Mouse (Mus musculus) lung, postnatal 0 days (tissue): ENCODE measurements around the gene Lrp5. TPM values are rescaled to one million over a fixed set of nuclear protein-coding genes. Genes with fewer than 3 reads are reported as not detected.

Source experiments
- ATAC-seq: fragments of 200-750 bp; cut with Nextera tagmentation; 2 replicates; pipeline ENCODE4 v1.8.0; 2017; ENCODE audit warnings: moderate library complexity
- DNase-seq: peaks from one replicate; pipeline ENCODE4 v3.0.0-alpha.2; 2016; ENCODE audit warnings: low spot score
- H3K27ac ChIP-seq: fragments of 300-500 bp; sonication (generic); 2 replicates; pipeline ENCODE4 v1.5.1; 2014; ENCODE audit warnings: antibody characterized with exemption, mild to moderate bottlenecking, low read length, mixed read lengths
- H3K27me3 ChIP-seq: fragments of 300-500 bp; sonication (generic); replicated peaks from 2 replicates; pipeline ENCODE4 v1.6.1; 2014; ENCODE audit warnings: low read length, mixed read lengths; ENCODE audit not compliant: insufficient read depth
- H3K36me3 ChIP-seq: fragments of 300-500 bp; sonication (generic); 2 replicates; pipeline ENCODE4 v1.6.1; 2014; ENCODE audit warnings: low read length, mixed read lengths; ENCODE audit not compliant: insufficient read depth
- H3K4me1 ChIP-seq: fragments of 300-500 bp; sonication (generic); 2 replicates; pipeline ENCODE4 v1.6.1; 2014; ENCODE audit warnings: antibody characterized with exemption, low read depth, low read length, mixed read lengths; ENCODE audit not compliant: insufficient read depth
- H3K4me2 ChIP-seq: fragments of 300-500 bp; sonication (generic); replicated peaks from 2 replicates; pipeline ENCODE4 v1.6.1; 2014; ENCODE audit warnings: low read depth, mild to moderate bottlenecking, low read length, moderate library complexity, mixed read lengths
- H3K4me3 ChIP-seq: fragments of 300-500 bp; sonication (generic); 2 replicates; pipeline ENCODE4 v1.5.1; 2014; ENCODE audit warnings: low read depth, low read length
- H3K9ac ChIP-seq: fragments of 300-500 bp; sonication (generic); replicated peaks from 2 replicates; pipeline ENCODE4 v1.6.1; 2014; ENCODE audit warnings: low read depth, mild to moderate bottlenecking
- H3K9me3 ChIP-seq: fragments of 300-500 bp; sonication (generic); 2 replicates; pipeline ENCODE4 v1.6.1; 2016; ENCODE audit warnings: low read length, mixed read lengths
- CTCF ChIP-seq: IDR thresholded peaks from 2 replicates; pipeline ENCODE4 v1.5.1; 2016; ENCODE audit warnings: antibody characterized with exemption, mild to moderate bottlenecking
- EP300 ChIP-seq: IDR thresholded peaks from 2 replicates; pipeline ENCODE4 v1.6.1; 2016; ENCODE audit warnings: antibody characterized with exemption, mild to moderate bottlenecking, control low read depth
- WGBS: fragments of 180-500 bp; shearing (Covaris S2); extraction: QIAGEN DNeasy Blood & Tissue Kit; methylation state at CpG from one replicate; pipeline ENCODE4 v1.1.7; 2014; 5-methylcytosine and 5-hydroxymethylcytosine counted together
- polyA plus RNA-seq: library from polyadenylated mRNA; unstranded; fragments of >200 nt; fragmentation: Nextera tagmentation; extraction: Ambion mirVana; gene quantifications from 2 replicates; pipeline ENCODE4 v1.2.1, GENCODE M21; 2015

The Lrp5 gene
- polyA plus RNA-seq, 1 experiment from 2014 or later = 5.1 TPM

- Histone ChIP-seq H3K4me1 (no peaks in the 10 kb centered on the region; the same call in 1 of the 2 replicates), H3K4me2 (no peak overlapping the region), H3K36me3 (no peaks in the 10 kb centered on the region), H3K27ac (no peak overlapping the region), H3K4me3 (no peak overlapping the region), H3K27me3 (no peaks in the 10 kb centered on the region), H3K9ac (no peak overlapping the region), H3K9me3 (no peaks in the 10 kb centered on the region)
- WGBS = 52% methylated on average over 7 of the region's 7 CpGs
- DNase-seq = no peak
- no peak for ATAC-seq
- TF ChIP-seq EP300 (no peak), CTCF (no peak)
Observed at GRCm38 (mm10) chr19:3698035-3698434, 11.7 kb upstream of the Lrp5 start.

DNA sequence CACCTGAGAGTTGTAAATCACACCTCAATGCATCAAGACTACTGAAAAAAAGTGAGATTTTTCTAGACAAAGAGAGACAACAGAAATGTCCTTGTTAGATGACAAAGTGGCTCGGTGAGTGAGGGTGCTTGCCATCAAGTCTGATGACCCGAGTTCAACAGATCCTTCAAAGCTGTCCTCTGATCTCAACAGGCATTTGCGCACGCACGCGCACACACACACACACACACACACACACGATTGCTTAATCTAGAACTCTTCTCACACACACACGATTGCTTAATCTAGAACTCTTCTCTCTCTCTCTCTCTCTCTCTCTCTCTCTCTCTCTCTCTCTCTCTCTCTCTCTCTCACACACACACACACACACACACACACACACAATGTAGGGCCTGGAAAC, 9.6 kb upstream of the Lrp5 start:
- no peak for ATAC-seq
- Histone ChIP-seq H3K4me1 (no peaks in the 10 kb centered on the region; the same call in 1 of the 2 replicates), H3K4me3 (no peak overlapping the region), H3K9me3 (no peaks in the 10 kb centered on the region), H3K27ac (no peak overlapping the region), H3K4me2 (no peak overlapping the region), H3K36me3 (no peaks in the 10 kb centered on the region), H3K9ac (no peak overlapping the region), H3K27me3 (no peaks in the 10 kb centered on the region)
- no peak for DNase-seq
- WGBS = 59% methylated on average over 8 of the region's 8 CpGs
- TF ChIP-seq EP300 = no peak
- no peak for TF ChIP-seq CTCF

- no peaks in the 10 kb centered on the region for H3K36me3 ChIP-seq
- H3K9ac ChIP-seq = no peak overlapping the region
- 68% methylated on average over 4 of the region's 4 CpGs for WGBS
- no peak overlapping the region for H3K4me3 ChIP-seq
- no peaks in the 10 kb centered on the region; the same call in 1 of the 2 replicates for H3K4me1 ChIP-seq
- H3K27me3 ChIP-seq = no peaks in the 10 kb centered on the region
- ATAC-seq = no peak
- 0 out of 2 replicates have a peak overlapping the region, but pooled peaks have one; percentile 43 for H3K27ac ChIP-seq
- H3K9me3 ChIP-seq = no peaks in the 10 kb centered on the region
- DNase-seq = no peak
- H3K4me2 ChIP-seq = no peak overlapping the region
- no peak for TF ChIP-seq EP300
- no peak for TF ChIP-seq CTCF
Observed at GRCm38 (mm10) chr19:3695471-3695870, 9.1 kb upstream of the Lrp5 start.

GRCm38 (mm10) chr19:3695006-3695405, 8.6 kb upstream of the Lrp5 start:
- TF ChIP-seq EP300 (0 out of 2 replicates have a peak, but pooled peaks have one; percentile 15), CTCF (no peak)
- Histone ChIP-seq H3K36me3 (no peaks in the 10 kb centered on the region), H3K9ac (no peak overlapping the region), H3K4me1 (no peaks in the 10 kb centered on the region; the same call in 1 of the 2 replicates), H3K4me2 (no peak overlapping the region), H3K9me3 (no peaks in the 10 kb centered on the region), H3K27ac (0 out of 2 replicates have a peak overlapping the region, but pooled peaks have one; percentile 43), H3K27me3 (no peaks in the 10 kb centered on the region), H3K4me3 (no peak overlapping the region)
- ATAC-seq (peak; percentile 50), DNase-seq (peak; percentile 72)
- 33% methylated on average over 3 of the region's 3 CpGs for WGBS

GRCm38 (mm10) chr19:3694476-3694875, 8.1 kb upstream of the Lrp5 start:
- H3K4me1 ChIP-seq = no peaks in the 10 kb centered on the region; the same call in 1 of the 2 replicates
- H3K4me2 ChIP-seq = no peak overlapping the region
- no peak overlapping the region for H3K27ac ChIP-seq
- no peaks in the 10 kb centered on the region for H3K9me3 ChIP-seq
- 53% methylated on average over 2 of the region's 2 CpGs for WGBS
- TF ChIP-seq CTCF (no peak), EP300 (no peak)
- no peaks in the 10 kb centered on the region for H3K36me3 ChIP-seq
- DNase-seq (no peak), ATAC-seq (no peak)
- H3K9ac ChIP-seq = no peak overlapping the region
- H3K27me3 ChIP-seq = no peaks in the 10 kb centered on the region
- H3K4me3 ChIP-seq = no peak overlapping the region

DNA sequence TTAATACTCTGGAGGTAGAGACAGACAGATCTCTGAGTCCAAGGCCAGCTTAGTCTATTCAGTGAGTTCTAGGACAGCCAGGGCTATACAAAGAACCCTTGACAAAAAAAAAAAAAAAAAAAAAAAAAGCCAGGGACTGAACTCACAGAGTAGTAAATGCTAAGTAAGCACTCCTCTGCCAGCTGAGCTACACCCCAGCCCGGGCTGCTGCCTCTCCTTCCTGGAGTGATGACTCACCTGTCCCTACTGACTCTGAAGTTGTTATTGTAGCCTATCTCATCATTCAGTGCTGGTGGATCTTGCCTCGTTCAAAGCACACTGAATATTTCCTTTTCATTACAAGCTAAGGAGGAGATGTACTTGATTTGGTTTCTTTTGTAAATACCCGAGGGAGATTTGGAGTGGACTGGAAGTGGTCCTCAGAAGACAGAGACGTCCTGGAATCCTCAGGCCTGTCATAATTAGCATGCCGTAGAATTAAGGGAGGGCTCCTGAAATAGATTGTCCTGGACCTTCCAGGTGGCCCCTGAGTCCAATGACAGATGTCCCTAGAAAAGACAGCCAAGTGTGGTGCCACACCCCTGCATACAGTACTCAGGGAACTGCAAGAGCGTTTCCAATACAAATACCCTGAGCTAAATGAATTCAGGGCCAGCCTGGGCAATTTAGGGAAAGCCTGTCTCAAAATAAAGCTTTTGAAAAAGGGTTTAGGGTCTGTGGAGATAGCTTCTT, 6.2 kb upstream of the Lrp5 start:
- H3K36me3 ChIP-seq = no peaks in the 10 kb centered on the region
- TF ChIP-seq CTCF (no peak), EP300 (no peak)
- WGBS = 32% methylated on average over 6 of the region's 6 CpGs
- no peak overlapping the region for H3K4me2 ChIP-seq
- H3K27ac ChIP-seq = no peak overlapping the region; the same call in 1 of the 2 replicates
- H3K4me3 ChIP-seq = no peak overlapping the region
- DNase-seq = peak; percentile 61
- no peaks in the 10 kb centered on the region for H3K9me3 ChIP-seq
- H3K9ac ChIP-seq = no peak overlapping the region
- ATAC-seq = peak; percentile 50
- no peaks in the 10 kb centered on the region for H3K27me3 ChIP-seq
- peaks cover 5% of the 10 kb centered on the region; the same call in 1 of the 2 replicates for H3K4me1 ChIP-seq
